9 mouse cellular contexts compared by ENCODE assay signal in the genomic region with DNA sequence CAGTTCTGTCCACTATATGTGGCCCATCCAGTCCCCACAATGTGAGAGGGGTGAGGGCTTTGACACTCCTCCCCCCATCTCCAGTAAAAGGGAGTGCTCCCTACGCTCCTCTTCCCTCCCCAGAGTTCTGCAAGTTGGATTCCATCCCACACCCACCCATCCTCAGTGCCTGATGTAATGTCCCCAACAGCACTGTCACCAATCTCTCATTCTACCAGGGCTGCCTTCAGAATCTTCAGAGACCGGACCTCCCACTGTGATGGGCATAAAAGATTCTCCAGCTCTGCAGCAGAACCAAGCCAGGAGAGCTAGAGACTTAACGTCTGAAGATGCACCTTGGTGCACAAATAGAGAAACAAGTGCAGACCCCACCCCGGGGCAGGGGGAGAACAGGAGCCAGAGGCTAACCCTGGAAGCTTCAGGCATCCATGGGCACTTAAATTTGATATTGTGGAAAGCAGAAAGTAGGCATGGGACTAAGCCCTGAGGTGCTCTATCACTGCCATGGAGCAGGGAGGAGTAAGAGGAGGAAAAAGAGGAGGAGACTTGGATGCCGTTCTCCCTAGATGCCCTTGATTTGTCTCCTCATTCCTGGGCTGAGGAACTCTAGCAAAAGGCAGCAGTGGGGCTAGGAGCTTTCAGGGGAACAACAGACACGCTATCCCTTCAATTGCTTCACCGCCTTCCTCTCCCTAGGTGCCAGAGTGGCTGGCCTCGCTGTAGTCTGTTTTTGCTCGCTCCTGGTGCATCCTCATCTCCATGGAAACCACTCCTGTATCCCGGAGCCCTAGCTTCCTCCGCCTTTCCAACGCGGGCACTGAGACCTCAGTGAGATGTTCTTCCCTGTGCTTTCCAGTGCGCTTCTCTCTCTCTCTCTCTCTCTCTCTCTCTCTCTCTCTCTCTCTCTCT. TPM values are rescaled to one million over a fixed set of nuclear protein-coding genes. Genes with fewer than 3 reads are reported as not detected.
A peak's percentile ranks its signal among the peaks of the same experiment; 100 is the strongest.
DNase-seq lines count a peak whose midpoint lies in the region; ATAC-seq and TF ChIP-seq lines count a peak whose summit lies in the region.
"Had no signal": no experiment of that assay in that cellular context is flagged by ENCODE, and none has a peak within 500 bp of the region (broad histone marks: within the 10 kb centered on the region; RNA-seq: fewer than 3 reads in every experiment).

No protein-coding gene starts in this region.

- intact Hi-C loops in left cerebral cortex, adult 2 months (cut with DNase I), result no loop called here

- TF ChIP-seq CTCF in left cerebral cortex, adult 2 months (IDR thresholded peaks at IDR 0.05), result no peak

- peak; percentile 47 to 54 for DNase-seq in cerebellum, postnatal 10 days
- no peak for DNase-seq in cerebellum, adult 9-10 months
- DNase-seq in left cerebral cortex, adult 2 months (ENCODE audit: extremely low spot score in 1 of 2, low spot score in 2 of 2), result peak; percentile 60 to 67
- peak; percentile 61 for DNase-seq in retina, postnatal 1 day
- no peak for DNase-seq in spleen, postnatal 36 days (ENCODE audit: low spot score in 2 of 2)
- DNase-seq: lung, postnatal 10 days had no signal

- no peak overlapping the region for H3K4me2 ChIP-seq in kidney, embryonic 16.5 days (replicated peaks; ENCODE audit: low read depth, low read length)

- WGBS in kidney, embryonic 16.5 days, result 24% methylated on average over 14 of the region's 14 CpGs

- no peak overlapping the region for H3K4me3 ChIP-seq in left cerebral cortex, adult 2 months
- H3K4me3 ChIP-seq in kidney, embryonic 16.5 days (ENCODE audit: low read length), result no peak overlapping the region

- peak overlapping the region; percentile 79 for H3K27ac ChIP-seq in left cerebral cortex, adult 2 months
- H3K27ac ChIP-seq in kidney, embryonic 16.5 days (ENCODE audit: low read length), result no peak overlapping the region

- H3K9ac ChIP-seq in kidney, embryonic 16.5 days (replicated peaks; ENCODE audit: low read length), result no peak overlapping the region

- H3K9me3 ChIP-seq in kidney, embryonic 16.5 days (ENCODE audit: low read length), result peaks cover 4% of the 10 kb centered on the region; the same call in 1 of the 2 replicates

- no peaks in the 10 kb centered on the region for H3K36me3 ChIP-seq in kidney, embryonic 16.5 days (ENCODE audit: insufficient read depth, low read length)

- no peaks in the 10 kb centered on the region for H3K4me1 ChIP-seq in kidney, embryonic 16.5 days (ENCODE audit: insufficient read depth, low read length)

- peak; percentile 98 for ATAC-seq in frontal cortex, adult (ENCODE audit: low TSS enrichment)
- no peak for ATAC-seq in CD4-positive, CD25-positive, alpha-beta regulatory T cell, adult 4 months
- ATAC-seq in kidney, embryonic 16.5 days (ENCODE audit: low FRiP score, low TSS enrichment), result no peak

- no peaks in the 10 kb centered on the region for H3K27me3 ChIP-seq in kidney, embryonic 16.5 days (ENCODE audit: insufficient read depth, low read length)

RNA-seq across cellular contexts. Expression of a gene that starts 16.6 kb away (rescaled TPM):
- 10 to 100 TPM; 81.1 to 83.1 TPM for total RNA-seq in left cerebral cortex, adult 2 months (2021)
- polyA plus RNA-seq in CD4-positive, CD25-positive, alpha-beta regulatory T cell, adult 4 months (2017; shearing (Covaris generic)), result under 1 TPM in 1 of 2 experiments, not detected in 1; 0.90 TPM
- 0.60 and 0.94 TPM in 2 replicates for polyA plus RNA-seq in kidney, embryonic 16.5 days (2015; fragmentation: Nextera tagmentation; extraction: Ambion mirVana)

RNA-seq across cellular contexts. Expression of a gene that starts 59.1 kb away (rescaled TPM):
- total RNA-seq in left cerebral cortex, adult 2 months (2021), result 10 to 100 TPM; 14.6 to 15.3 TPM
- 10 to 100 TPM; 20.6 to 25.6 TPM for polyA plus RNA-seq in CD4-positive, CD25-positive, alpha-beta regulatory T cell, adult 4 months (2017; shearing (Covaris generic))
- polyA plus RNA-seq in kidney, embryonic 16.5 days (2015; fragmentation: Nextera tagmentation; extraction: Ambion mirVana), result 35.5 and 37.0 TPM in 2 replicates

Comparison
In these comparisons a context has a peak if more than half of its experiments do, and no peak if none do; other contexts are left out.
1. DNase-seq: peak in cerebellum, postnatal 10 days (2 of 2), left cerebral cortex, adult 2 months (2 of 2) and retina, postnatal 1 day (single experiment); none in cerebellum, adult 9-10 months (single experiment) and spleen, postnatal 36 days (0 of 2).